Mouse (Mus musculus) layer of hippocampus, adult 8-10 months (tissue): ENCODE measurements around the gene Zfpm1. TPM values are rescaled to one million over a fixed set of nuclear protein-coding genes. Genes with fewer than 3 reads are reported as not detected.

Experiments used
- DNase-seq, 2 experiments: peaks; one replicate each; pipeline ENCODE4 v3.0.0; 2022; ENCODE audit warnings: low spot score in 2 of 2
- total RNA-seq, 4 experiments: library from RNA; stranded (reverse); gene quantifications; 2 replicates each; pipeline ENCODE4 v1.2.4; 2022

Gene Zfpm1
- total RNA-seq, 4 experiments from 2014 or later, result 37.3 to 45.5 (median 41.5) TPM

- peak; percentile 56 to 77 for DNase-seq
These were observed 14.4 kb downstream of the Zfpm1 start for GRCm38 (mm10) chr8:122296173-122297001.

- DNase-seq, result no peak
These were observed 17.8 kb downstream of the Zfpm1 start for GRCm38 (mm10) chr8:122299581-122300254.

GRCm38 (mm10) chr8:122301081-122301480 is 19.1 kb downstream of the Zfpm1 start:
- no peak for DNase-seq

GRCm38 (mm10) chr8:122301866-122302265 is 19.9 kb downstream of the Zfpm1 start:
- no peak for DNase-seq

- no peak for DNase-seq
These were observed 21.5 kb downstream of the Zfpm1 start for GRCm38 (mm10) chr8:122303451-122303850.

- DNase-seq, result no peak
These were observed 22.1 kb downstream of the Zfpm1 start for GRCm38 (mm10) chr8:122304058-122304457.

- DNase-seq, result no peak
These were observed 24.9 kb downstream of the Zfpm1 start for GRCm38 (mm10) chr8:122306660-122307399.

GRCm38 (mm10) chr8:122307836-122308235 is 25.9 kb downstream of the Zfpm1 start:
- no peak for DNase-seq

GRCm38 (mm10) chr8:122309272-122309671 is 27.3 kb downstream of the Zfpm1 start:
- DNase-seq, result no peak

GRCm38 (mm10) chr8:122311115-122311514 is 29.2 kb downstream of the Zfpm1 start:
- DNase-seq, result no peak

GRCm38 (mm10) chr8:122312553-122312952 is 30.6 kb downstream of the Zfpm1 start:
- no peak for DNase-seq

GRCm38 (mm10) chr8:122313310-122313709 is 31.4 kb downstream of the Zfpm1 start:
- DNase-seq, result no peak

- no peak for DNase-seq
These were observed 33.1 kb downstream of the Zfpm1 start for GRCm38 (mm10) chr8:122314899-122315496.

GRCm38 (mm10) chr8:122316402-122316801 is 34.5 kb downstream of the Zfpm1 start:
- DNase-seq, result no peak

GRCm38 (mm10) chr8:122317918-122318475 is 36.1 kb downstream of the Zfpm1 start:
- DNase-seq, result no peak

- DNase-seq, result no peak
These were observed 37.2 kb downstream of the Zfpm1 start for GRCm38 (mm10) chr8:122319045-122319707.

- no peak for DNase-seq
These were observed 37.8 kb downstream of the Zfpm1 start for GRCm38 (mm10) chr8:122319708-122320075.

GRCm38 (mm10) chr8:122320541-122320940 is 38.6 kb downstream of the Zfpm1 start:
- DNase-seq, result no peak

GRCm38 (mm10) chr8:122321455-122321921 is 39.5 kb downstream of the Zfpm1 start:
- DNase-seq, result no peak

- no peak for DNase-seq
These were observed 40.2 kb downstream of the Zfpm1 start for GRCm38 (mm10) chr8:122322126-122322525.

- no peak for DNase-seq
These were observed 40.9 kb downstream of the Zfpm1 start for GRCm38 (mm10) chr8:122322792-122323191.
